Mouse (Mus musculus): ENCODE measurements around the gene Prss36.
A peak's percentile ranks its signal among the peaks of the same experiment; 100 is the strongest.

Prss36 gene

DNA sequence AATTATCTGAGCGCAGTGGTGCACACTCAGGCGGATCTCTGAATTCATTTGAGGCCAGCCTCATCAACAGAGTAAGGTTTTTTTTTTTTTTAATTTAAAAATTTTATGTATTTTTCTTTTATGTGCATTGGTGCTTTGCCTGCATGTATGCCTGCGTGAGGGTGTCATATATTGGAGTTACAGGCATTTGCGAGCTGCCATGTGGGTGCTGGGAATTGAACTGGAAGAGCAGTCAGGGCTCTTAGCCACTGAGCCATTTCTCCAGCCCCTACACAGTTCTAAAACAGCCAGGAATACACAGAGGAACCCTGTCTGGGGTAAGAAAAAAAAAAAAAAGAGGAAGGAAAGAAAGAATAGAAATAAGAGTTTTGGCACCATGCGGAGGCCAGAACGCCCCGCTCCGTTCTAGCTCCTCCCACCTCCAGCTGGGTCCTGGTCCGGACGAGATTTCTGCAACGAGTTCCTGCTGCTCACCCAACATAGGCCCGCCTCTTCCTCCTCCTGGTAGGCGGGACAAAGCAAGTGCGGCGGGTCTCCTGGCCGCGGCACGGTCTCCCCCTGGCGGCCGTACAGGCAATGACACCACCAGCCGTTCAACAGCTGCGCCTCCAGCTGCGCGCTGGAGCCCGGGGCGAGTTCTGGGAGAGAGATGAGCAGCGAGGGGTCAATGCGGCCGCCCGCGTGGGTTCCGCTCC lies 11.3 kb downstream of the Prss36 start:
- no peak for DNase-seq (ENCODE audit: extremely low read depth, low read depth, low spot score)

DNA sequence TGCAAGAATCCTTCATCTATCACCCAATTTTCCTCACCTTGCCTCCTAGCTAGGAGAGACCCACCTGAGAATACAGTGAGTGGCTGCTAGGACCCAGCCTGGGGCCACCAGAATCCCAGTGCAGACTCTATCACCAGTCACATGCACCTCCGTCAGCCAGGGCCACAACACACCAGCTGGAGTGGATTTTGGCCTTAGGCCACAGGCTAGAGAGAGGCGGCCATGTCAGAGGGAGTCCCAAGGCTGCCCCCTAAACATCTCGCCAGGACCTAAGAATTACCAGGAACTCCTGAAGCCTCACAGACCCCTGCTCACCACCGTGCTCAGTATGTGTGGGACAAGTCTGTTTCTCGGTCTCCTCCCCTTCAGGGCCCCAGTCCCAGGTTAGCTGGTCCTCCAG lies 12.4 kb downstream of the Prss36 start:
- no peak for DNase-seq (ENCODE audit: extremely low read depth, low read depth, low spot score)

DNA sequence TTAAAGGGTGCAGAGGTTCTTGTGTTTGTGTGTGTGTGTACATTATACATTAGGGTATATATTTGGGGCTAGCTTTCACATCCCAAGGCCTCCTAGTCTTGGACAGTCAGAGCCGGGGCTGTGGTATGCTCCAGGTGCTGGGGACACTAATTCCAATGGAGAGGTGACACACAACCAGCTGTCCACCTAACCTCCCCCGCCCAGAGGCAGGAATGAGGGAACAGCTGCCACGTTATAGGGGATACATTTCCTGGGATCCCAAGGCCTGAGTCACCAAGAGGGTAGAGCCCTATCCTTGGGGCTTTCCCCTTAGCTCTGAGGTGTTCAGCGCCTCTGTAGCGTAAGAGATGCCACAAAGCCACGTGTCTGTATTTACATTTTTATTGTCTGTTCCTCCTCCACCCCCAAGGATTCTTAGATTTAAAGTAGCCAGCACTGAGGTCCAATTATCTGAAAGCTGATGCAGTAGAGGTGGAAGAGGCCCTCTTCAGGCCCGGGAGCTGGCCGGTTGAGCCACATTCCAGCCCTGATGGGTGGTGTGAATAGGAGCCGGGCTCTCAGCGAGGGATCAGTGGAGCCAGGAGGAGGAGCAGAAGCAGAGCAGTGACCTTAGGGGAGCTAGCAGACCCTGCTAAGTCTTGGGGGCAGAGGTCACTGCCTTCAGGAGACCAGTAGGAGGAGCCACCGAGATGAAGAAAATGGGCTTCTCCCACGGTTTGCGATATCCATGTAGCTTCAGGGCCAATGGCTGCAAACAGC lies 14.1 kb downstream of the Prss36 start:
- DNase-seq (ENCODE audit: extremely low read depth, low read depth, low spot score), result no peak

DNA sequence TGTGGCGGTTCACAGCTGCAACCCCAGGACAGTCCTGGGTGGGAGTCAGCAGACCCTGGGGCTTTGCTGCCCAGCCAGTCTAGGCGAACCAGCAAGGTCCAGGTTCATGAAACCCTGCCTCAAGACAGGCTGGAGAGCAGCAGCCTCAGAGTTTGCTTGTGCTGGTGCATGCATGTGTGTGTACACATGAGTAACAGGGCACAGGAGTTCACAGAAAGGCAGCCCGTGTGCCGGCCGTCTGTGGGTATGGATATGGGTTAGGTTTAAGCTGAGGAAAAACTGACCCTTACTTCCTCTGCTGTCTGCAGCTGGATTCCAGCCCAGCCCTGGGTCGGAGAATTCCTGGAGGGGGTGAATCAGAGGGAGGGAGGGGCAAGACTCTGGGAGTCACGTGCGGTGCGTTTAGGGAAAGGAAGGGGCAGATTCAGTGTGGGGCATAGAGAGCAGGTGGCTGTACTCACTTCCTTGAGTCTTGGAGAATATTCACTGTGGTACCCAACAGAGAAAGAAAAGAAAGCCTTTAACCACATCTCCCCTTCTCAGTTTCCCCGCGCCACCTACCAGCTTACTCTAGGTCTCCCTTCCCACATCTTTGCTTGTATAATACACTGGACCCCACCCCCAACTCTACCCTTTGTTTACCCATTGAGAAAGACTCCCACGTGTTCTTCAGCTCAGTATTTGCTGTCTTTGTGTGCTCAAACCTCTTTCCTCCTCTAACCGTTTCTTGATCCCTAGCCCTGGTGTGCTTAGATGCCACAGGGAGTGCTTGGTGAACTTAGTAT lies 15.0 kb downstream of the Prss36 start:
- no peak for DNase-seq (ENCODE audit: extremely low read depth, low read depth, low spot score)

DNA sequence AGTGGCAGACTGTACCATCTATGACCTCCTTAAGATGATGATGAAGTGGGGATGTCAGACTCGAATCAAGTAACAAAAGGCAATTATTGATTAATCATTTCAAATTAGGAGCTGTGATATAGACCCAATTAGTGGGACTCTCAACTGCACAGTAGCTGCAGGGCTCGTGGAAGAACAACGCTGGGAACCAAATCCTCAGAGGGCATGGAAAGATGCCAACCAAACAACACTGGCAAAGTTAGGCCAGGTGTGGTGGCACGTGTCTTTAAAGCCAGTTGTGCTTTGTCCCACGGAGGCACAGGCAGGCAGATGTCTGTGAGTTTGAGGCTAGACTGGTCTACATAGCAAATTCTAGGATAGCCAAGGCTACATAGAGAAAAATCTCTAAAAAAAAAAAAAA lies 15.9 kb downstream of the Prss36 start:
- DNase-seq (ENCODE audit: extremely low read depth, low read depth, low spot score), result no peak

DNA sequence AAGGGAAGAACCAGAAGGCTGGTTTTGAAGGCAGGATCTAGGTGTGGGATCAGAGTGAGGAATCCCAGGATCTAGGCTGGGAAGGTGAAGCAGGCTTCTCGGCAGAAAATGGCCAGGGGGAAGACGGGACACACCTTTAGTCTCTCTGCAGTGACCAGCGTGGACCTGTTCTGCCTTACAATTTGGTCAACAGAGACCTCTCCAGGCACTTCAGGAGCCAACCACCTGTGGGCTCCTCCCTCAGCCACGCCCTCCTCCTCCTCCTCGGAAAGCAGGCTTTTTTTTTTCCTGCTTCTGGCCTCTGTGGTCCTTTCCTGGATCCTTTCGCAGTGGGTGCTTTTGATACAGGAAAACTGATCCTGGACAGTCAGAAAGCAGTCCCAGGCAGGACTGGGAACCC lies 16.6 kb downstream of the Prss36 start, which contains the start of gene Prss8:
Gene Prss8, minus strand, starts transcription at position 182 of the 400 bp plus-strand sequence.
- no peak for DNase-seq (ENCODE audit: extremely low read depth, low read depth, low spot score)

DNA sequence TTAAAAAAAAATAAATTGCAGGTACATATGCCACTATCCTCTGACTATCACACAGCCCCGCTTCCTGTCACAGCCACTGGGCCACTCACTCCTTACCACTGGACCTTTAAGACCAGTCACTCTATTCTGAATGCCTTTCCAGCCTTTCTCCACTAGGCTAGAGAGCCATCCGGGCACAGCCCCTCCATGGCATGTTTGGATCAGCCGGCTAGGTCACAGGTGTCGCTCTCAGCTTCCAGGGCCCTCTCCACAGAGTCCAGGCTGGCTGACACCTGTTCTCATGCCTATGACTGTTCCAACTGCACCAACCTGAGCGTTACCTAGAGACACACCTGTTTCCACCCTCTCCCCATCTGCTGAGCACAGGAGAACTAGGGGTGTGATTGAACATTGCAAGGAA lies 17.9 kb downstream of the Prss36 start:
- no peak for DNase-seq (ENCODE audit: extremely low read depth, low read depth, low spot score)

DNA sequence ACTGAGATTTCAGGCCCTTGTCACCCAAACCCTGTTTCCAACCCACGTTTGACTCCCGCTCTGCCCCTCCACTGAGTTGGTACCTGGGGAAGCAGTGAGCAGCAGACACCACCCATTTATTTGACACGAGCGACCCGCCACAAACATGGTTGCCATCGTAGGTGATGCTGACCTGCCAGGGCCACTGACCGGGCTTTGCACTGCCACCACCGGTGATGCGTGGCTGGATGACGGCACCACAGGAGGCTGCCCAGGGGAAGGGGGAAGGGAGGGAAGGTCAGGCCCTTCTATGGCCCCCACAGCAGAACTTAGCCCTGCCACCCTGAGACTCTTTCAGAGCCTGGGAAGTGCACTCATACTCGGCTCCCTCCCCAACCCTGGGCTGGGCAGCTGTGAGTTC lies 18.8 kb downstream of the Prss36 start:
- DNase-seq (ENCODE audit: extremely low read depth, low read depth, low spot score), result no peak

DNA sequence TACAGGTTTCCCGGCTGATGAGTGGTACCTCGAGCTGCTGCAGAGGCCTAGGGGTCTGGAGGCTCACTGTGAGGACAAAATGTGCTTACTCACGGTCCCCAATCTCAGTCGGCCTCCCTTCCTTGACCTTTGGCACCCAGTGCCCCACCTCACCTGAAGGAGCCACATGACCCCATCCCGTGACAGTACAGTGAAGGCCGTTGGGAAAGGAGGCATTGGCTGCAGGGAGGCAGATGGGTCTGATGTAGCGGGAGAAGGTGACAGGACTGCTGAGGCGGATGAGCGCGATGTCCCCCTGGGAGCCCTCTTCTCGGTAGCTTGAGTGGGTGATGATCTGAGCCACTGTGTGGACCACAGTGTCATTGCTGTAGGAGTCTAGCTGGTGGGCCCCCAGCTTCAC lies 19.7 kb downstream of the Prss36 start:
- DNase-seq (ENCODE audit: extremely low read depth, low read depth, low spot score), result no peak

DNA sequence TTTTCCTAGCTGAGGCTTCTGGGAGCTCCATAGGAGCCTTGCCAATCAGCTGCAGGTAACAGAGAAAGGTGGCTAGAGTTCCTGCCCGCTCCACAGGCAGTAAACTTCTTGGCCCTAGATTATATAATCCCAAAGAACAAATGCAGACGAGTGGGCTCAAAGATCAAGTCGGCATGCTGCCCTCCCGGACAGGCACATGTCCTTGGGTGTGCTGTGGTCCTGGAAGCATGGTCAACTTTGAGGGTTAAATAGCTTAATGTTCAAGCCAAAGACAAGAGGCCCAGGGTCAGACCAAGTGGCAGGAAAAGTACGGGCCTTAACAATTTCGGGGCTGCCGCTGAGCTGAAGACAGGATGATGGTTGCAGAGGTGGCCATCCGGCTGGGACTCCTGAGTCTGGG lies 20.5 kb downstream of the Prss36 start:
- no peak for DNase-seq (ENCODE audit: extremely low read depth, low read depth, low spot score)

DNA sequence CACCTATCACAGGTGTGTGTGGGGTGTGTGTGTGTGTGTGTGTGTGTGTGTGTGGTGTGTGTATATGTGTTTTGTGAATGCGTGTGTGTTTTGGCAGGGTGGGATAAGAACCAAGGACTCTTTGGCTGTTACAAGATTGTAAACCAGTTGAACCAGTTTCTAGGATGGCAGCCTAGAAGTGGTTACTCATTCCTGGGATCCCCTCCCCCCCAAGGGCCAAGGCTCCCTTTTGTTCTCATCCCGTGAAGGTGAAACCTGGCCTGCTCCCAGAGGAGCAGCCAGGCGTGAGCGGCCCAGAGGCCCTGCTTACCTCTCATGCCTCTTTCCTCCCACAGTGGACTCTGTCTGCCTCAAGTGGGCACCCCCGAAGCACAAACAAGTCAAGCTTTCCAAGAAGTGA lies 21.3 kb downstream of the Prss36 start:
- DNase-seq (ENCODE audit: extremely low read depth, low read depth, low spot score), result peak; percentile 88

DNA sequence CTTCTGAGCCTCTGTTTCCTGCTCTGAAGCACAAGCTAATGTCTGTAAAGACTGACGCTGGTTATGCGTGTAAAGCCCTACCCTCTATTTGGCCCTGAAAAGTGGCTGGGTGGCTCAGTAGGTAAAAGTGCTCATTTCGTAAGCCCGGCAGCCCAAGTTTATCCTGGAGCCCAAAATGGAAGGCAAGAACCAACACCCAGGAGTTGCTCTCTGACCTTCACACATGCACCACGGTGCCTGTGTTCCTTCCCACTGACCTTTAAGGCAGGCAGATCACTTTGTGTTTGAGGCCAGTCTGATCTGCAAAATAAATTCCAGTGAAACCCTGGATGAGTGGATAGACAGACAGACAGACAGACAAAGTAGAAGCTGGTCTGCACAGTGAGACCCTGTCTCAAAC lies 22.8 kb downstream of the Prss36 start:
- no peak for DNase-seq (ENCODE audit: extremely low read depth, low read depth, low spot score)

DNA sequence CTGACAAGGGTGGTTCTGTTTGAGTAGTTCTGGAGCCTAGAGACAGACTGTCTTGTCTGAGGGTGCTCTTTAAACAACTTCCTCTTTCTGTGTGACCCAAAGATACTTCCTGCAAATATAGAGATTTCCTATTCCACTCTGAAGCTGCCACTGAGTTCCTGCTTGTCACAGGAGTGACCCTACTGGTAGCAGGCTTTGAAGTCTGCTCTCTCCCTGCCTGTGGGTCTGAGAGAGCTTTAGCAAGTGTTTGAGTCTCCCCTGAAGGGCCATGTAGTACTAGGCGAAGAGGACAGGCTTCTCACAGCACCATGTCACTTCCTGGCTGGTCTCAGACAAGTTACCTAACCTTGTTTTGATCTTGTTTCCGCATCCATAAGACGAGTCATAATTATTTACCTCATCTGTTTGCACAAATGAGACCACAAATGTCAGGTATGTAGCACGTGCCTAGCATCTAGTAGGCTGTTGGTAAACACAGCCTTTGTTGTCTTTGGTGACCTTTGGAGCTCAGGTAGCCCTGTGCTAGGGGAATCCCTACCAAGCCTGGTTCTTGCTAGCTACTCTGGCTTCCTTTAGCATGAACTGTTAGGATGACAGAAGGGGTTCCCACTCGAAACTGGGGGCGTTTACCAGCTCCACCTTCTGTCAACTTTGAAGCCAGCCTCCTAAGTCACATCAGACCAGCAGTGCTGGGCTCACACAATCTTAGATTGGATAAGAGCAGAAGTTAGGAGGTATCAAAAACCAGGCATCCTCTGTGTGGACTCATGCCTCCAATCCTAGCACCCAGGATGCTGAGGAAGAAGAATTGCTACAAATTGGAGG lies 23.9 kb downstream of the Prss36 start:
- DNase-seq (ENCODE audit: extremely low read depth, low read depth, low spot score), result no peak

DNA sequence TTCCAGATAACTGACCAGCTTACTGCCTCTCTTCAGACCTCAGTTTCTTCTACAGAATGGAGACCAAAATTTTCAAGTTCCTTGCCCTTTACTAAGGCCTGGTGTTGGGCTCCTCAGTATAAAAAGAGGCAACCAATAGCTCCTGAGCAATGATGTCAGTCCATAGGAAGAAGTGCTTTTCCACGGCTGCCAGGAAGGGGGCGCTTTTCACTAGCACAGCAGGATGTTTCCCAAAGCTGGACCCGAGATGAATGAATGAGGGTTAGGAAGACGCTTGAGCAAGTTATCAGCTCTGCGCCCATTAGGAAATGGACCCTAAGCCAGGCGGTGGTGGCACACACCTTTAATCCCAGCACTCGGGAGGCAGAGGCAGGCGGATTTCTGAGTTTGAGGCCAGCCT lies 25.0 kb downstream of the Prss36 start:
- DNase-seq (ENCODE audit: extremely low read depth, low read depth, low spot score), result no peak

DNA sequence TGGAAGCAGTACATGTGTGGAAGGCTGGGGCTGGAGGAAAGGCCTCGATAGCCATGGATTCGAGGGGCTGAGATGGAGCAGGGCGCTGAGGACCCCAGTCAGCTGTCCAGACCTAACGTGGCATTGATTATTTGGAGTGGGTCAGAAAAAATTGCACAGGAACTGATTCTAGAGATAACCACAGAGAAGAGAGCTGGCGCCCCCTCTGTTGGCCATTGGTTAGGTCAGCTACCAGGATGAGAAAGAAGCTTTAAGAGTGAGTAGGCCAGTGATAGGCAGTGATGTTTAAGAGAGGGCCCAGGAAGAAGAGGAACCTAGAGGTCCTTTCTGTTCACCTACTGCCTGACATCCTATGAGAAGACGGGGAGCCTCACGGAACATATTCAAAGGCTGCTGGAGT lies 27.2 kb downstream of the Prss36 start:
- DNase-seq (ENCODE audit: extremely low read depth, low read depth, low spot score), result no peak

DNA sequence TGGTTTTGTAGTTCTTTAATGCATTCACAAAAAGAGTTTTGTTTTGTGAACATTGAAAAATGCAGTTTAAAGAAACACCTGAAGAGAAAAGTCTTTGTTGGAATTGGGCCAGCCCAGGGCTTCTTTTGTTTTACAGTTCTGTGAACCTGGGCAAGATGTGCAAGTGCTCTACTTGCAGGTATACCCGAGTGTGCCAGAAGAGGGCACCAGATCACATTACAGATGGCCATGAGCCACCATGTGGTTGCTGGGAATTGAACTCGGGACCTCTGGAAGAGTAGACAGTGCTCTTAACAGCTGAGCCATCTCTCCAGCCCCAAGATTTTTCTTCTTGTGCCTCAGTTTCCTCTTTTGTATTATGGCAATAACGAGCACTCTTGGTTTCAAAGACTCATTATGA lies 28.3 kb downstream of the Prss36 start:
- DNase-seq (ENCODE audit: extremely low read depth, low read depth, low spot score), result no peak

DNA sequence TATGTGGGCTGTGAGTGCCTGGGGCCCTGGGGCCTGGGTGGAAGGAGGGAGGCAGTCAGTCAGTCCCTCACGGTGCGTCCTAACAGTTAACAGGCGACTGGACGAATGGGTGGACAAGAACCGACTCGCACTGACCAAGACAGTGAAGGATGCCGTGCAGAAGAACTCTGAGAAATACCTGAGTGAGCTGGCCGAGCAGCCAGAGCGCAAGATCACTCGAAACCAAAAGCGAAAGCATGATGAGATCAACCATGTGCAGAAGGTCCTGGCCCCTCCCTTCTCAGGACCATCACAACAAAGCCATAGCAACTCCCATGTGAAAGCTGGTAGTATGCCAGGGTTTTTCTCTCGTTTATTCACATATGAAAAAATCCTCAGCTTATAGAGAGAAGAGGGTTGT lies 31.2 kb downstream of the Prss36 start:
- no peak for DNase-seq (ENCODE audit: extremely low read depth, low read depth, low spot score)

DNA sequence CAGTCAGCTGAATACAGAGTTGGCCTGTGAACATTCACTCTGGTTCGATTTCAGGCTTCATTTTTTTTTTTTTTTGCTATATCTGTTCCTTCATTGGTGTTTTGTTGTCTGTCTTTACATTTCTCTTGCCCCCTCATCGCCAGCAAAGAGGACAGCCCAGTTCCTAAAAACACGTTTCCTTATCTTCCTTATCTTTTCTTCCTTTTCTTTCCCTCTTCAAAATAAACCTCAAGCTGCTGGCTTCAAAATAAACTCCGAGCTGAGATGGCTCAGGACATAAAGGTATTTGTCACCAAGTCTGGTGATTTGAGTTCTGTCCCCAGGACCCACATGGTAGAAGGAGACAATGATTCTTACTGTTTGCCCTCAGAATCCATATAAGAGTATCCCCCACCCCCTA lies 33.6 kb downstream of the Prss36 start:
- no peak for DNase-seq (ENCODE audit: extremely low read depth, low read depth, low spot score)

DNA sequence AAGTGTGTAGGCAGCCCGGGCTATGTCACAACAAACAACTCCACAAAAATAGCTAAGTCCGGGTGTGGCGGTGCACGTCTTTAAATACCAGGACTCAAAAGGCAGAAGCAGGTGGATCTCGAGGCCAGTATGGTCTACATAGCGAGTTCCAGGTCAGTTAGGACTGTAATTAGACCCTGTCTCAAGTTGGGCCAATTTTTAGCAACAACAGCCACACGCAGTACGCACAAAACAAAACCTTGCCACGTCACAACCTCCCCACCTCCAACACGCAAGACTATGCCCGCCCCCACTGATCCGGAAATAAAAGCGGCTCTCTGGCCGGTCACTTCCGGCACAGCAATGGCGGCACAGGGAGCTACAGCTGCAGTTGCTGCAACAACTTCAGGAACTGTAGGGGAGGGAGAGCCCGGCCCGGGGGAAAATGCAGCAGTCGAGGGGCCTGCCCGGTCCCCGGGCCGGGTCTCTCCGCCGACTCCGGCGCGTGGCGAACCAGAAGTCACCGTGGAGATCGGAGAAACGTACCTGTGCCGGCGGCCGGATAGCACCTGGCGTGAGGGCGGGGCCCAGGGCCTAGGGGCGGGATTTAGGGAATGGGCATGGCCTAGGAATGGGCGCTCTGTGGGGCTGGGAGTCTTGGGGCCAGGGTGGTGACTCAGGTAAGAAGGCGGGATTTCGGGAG lies 34.2 kb downstream of the Prss36 start, which contains the start of gene Kat8:
Gene Kat8, plus strand, starts transcription at position 327 of the 682 bp plus-strand sequence.
- DNase-seq (ENCODE audit: extremely low read depth, low read depth, low spot score), result no peak

DNA sequence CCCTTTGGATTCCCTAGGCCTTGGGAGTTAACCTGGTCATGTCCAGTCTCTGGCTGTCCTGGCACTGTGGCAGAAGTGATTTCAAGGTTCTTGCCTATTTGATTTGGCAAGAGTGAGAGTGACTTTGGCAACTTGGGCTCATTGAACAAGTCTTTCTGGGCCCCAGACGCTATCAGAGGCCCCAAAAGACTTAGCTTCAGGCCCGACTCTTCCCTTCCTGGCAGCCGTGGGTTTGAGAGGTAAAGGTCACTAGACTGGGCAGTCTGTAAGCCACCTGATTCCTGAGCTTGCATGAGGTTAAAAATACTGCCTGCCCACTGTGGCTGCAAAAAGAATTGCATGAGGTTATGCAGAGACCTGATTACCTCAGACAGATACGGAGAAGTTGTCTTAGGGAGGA lies 37.9 kb downstream of the Prss36 start:
- no peak for DNase-seq (ENCODE audit: extremely low read depth, low read depth, low spot score)
